Mouse (Mus musculus): ENCODE measurements around the gene 5330417C22Rik. TPM values are rescaled to one million over a fixed set of nuclear protein-coding genes. Genes with fewer than 3 reads are reported as not detected.
A peak's percentile ranks its signal among the peaks of the same experiment; 100 is the strongest.

Gene 5330417C22Rik
- polyA plus RNA-seq, 2 experiments, result 0.11 to 0.17 TPM

DNA sequence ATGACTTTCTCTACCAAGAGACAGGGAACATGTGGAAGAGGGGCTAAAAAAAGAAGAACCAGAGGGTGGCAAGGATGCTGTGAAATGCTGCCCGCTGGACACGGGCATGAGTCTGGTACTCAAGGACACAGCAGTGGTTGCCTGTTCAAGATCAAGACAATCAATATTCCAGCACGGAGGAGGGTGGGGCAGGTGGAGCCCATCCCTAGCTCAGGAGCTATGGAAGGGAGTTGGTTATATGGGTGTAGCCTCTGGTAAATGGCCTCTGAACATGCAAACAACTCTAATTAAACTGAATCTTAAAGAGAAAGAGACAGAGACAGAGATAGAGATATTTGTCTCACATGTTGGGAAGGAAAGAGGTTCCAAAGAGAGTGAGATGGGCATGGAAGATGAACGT is 51.6 kb downstream of the 5330417C22Rik start:
- Histone ChIP-seq H3K4me2 (ENCODE audit: low read depth) (no peak overlapping the region), H3K4me3 (ENCODE audit: insufficient read depth in 1 of 2, low read depth in 2 of 2, low read length in 2 of 2) (no peak overlapping the region), H3K9ac (replicated peaks) (no peak overlapping the region), H3K27ac (no peak overlapping the region), H3K36me3 (replicated peaks; ENCODE audit: control insufficient read depth, insufficient read depth, low read depth) (no peaks in the 10 kb centered on the region), H3K9me3 (ENCODE audit: control insufficient read depth, low read length) (no peaks in the 10 kb centered on the region), H3K4me1 (replicated peaks; ENCODE audit: control insufficient read depth in 2 of 2, insufficient read depth in 2 of 2, low read length in 1 of 2) (no peaks in the 10 kb centered on the region), H3K27me3 (ENCODE audit: control insufficient read depth, insufficient read depth, low read length) (no peaks in the 10 kb centered on the region)
- TF ChIP-seq EP300 (IDR thresholded peaks at IDR 0.05; ENCODE audit: low read depth) (no peak), CTCF (IDR thresholded peaks at IDR 0.05; ENCODE audit: low read depth) (no peak)
- DNase-seq (ENCODE audit: low read depth in 3 of 3, low spot score in 3 of 3) (no peak), ATAC-seq (ENCODE audit: insufficient read depth) (no peak)
- 62% methylated on average over 4 of the region's 4 CpGs for WGBS (ENCODE audit: insufficient replicate concordance)

DNA sequence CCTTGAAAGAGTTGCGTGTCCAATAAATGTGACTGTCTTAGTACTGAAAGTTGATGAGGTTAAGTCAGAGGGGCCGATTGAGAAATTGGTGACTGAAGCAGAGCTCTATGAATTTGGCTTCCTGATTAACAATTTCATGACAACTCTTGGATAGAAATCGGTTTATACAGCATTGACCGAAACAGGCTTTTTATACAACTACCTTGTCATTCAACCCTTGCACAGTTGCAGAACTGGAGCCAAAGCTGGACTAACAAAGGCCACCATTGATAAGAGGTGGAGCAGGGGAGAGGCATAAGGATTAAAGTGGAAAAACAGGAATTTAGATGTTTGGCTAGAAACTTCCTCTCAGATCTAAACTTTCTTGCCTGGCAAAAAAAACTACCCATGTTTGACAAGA is 57.5 kb downstream of the 5330417C22Rik start:
- Histone ChIP-seq H3K4me3 (ENCODE audit: insufficient read depth in 1 of 2, low read depth in 2 of 2, low read length in 2 of 2) (no peak overlapping the region), H3K27me3 (ENCODE audit: control insufficient read depth, insufficient read depth, low read length) (no peaks in the 10 kb centered on the region), H3K4me2 (ENCODE audit: low read depth) (no peak overlapping the region), H3K36me3 (replicated peaks; ENCODE audit: control insufficient read depth, insufficient read depth, low read depth) (no peaks in the 10 kb centered on the region), H3K9me3 (ENCODE audit: control insufficient read depth, low read length) (no peaks in the 10 kb centered on the region), H3K9ac (replicated peaks) (no peak overlapping the region), H3K27ac (no peak overlapping the region), H3K4me1 (replicated peaks; ENCODE audit: control insufficient read depth in 2 of 2, insufficient read depth in 2 of 2, low read length in 1 of 2) (no peaks in the 10 kb centered on the region)
- no peak for ATAC-seq (ENCODE audit: insufficient read depth)
- 77% methylated on average over 4 of the region's 4 CpGs for WGBS (ENCODE audit: insufficient replicate concordance)
- no peak for DNase-seq (ENCODE audit: low read depth in 3 of 3, low spot score in 3 of 3)
- TF ChIP-seq EP300 (IDR thresholded peaks at IDR 0.05; ENCODE audit: low read depth), result no peak
- TF ChIP-seq CTCF (IDR thresholded peaks at IDR 0.05; ENCODE audit: low read depth), result no peak

DNA sequence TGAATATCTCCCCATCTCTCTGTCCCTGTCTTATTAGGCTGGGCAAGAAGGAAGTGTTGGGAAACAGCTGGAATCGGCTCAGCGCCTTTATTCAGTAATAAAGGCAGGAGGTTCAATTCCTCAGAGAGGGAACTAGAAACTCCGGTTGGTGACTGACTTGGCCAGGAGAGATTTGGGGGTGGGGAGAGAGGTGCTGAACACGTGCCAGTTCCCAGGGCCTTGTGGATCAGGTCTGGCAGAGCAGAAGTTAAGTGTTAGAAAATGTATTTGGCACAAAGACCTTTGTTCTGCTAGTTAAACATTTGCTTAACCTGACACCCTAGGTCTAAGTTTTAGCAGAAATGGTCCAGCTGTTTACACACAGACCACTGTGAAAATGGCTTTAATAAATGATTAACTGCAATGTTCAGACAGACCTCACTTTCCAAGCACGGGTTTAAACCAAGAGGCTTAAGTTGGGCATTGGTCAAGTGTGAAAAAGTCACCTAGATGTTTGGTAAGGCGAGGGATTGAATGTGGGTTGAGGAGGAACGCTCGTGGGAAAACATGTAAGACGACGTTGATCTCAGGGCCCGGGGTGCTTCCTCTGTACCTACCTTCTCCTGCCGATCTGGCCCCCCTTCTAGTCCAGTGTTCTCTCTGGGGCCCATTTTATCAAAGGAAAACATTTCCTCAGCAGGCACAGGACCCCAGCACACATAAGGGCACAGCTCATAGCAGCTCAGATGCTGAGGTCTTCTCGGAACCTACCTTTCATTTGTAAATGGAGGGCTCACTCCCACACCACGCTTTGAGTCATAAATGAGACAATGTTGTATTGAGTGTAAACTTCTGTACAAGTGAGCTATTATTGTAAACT is 59.3 kb downstream of the 5330417C22Rik start:
- 53% methylated on average over 14 of the region's 14 CpGs for WGBS (ENCODE audit: insufficient replicate concordance)
- ATAC-seq (ENCODE audit: insufficient read depth) (no peak), DNase-seq (ENCODE audit: low read depth in 3 of 3, low spot score in 3 of 3) (peak in 1 of 3 experiments; percentile 4)
- Histone ChIP-seq H3K27ac (no peak overlapping the region), H3K4me1 (replicated peaks; ENCODE audit: control insufficient read depth in 2 of 2, insufficient read depth in 2 of 2, low read length in 1 of 2) (no peaks in the 10 kb centered on the region), H3K9me3 (ENCODE audit: control insufficient read depth, low read length) (no peaks in the 10 kb centered on the region), H3K4me3 (ENCODE audit: insufficient read depth in 1 of 2, low read depth in 2 of 2, low read length in 2 of 2) (no peak overlapping the region), H3K27me3 (ENCODE audit: control insufficient read depth, insufficient read depth, low read length) (no peaks in the 10 kb centered on the region), H3K9ac (replicated peaks) (no peak overlapping the region), H3K4me2 (ENCODE audit: low read depth) (no peak overlapping the region), H3K36me3 (replicated peaks; ENCODE audit: control insufficient read depth, insufficient read depth, low read depth) (no peaks in the 10 kb centered on the region)
- TF ChIP-seq EP300 (IDR thresholded peaks at IDR 0.05; ENCODE audit: low read depth), result no peak
- no peak for TF ChIP-seq CTCF (IDR thresholded peaks at IDR 0.05; ENCODE audit: low read depth)

DNA sequence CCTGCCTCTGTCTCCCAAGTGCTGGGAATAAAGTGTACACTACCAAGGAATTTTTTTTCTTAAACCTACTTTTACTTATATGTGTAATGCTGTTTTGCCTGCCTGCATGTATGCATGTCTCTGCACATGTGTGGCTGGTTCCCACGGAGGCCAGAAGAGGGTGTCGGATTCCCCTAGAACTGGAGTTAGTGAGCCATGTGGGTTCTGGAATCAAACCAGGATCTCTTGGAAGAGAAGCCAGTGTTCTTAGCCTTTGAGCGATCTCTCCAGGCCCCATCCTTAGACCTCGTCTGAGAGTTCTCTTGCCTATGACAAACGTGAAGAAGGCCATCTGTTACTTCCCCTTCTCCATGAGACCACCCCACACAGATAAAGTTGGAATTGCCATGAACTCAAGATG is 60.8 kb downstream of the 5330417C22Rik start:
- no peak for TF ChIP-seq EP300 (IDR thresholded peaks at IDR 0.05; ENCODE audit: low read depth)
- no peak for TF ChIP-seq CTCF (IDR thresholded peaks at IDR 0.05; ENCODE audit: low read depth)
- Histone ChIP-seq H3K4me3 (ENCODE audit: insufficient read depth in 1 of 2, low read depth in 2 of 2, low read length in 2 of 2) (no peak overlapping the region), H3K27me3 (ENCODE audit: control insufficient read depth, insufficient read depth, low read length) (no peaks in the 10 kb centered on the region), H3K9me3 (ENCODE audit: control insufficient read depth, low read length) (no peaks in the 10 kb centered on the region), H3K4me1 (replicated peaks; ENCODE audit: control insufficient read depth in 2 of 2, insufficient read depth in 2 of 2, low read length in 1 of 2) (no peaks in the 10 kb centered on the region), H3K4me2 (ENCODE audit: low read depth) (no peak overlapping the region), H3K36me3 (replicated peaks; ENCODE audit: control insufficient read depth, insufficient read depth, low read depth) (no peaks in the 10 kb centered on the region), H3K27ac (no peak overlapping the region), H3K9ac (replicated peaks) (no peak overlapping the region)
- ATAC-seq (ENCODE audit: insufficient read depth) (no peak), DNase-seq (ENCODE audit: low read depth in 3 of 3, low spot score in 3 of 3) (no peak)
- WGBS (ENCODE audit: insufficient replicate concordance), result 53% methylated on average over 5 of the region's 5 CpGs

DNA sequence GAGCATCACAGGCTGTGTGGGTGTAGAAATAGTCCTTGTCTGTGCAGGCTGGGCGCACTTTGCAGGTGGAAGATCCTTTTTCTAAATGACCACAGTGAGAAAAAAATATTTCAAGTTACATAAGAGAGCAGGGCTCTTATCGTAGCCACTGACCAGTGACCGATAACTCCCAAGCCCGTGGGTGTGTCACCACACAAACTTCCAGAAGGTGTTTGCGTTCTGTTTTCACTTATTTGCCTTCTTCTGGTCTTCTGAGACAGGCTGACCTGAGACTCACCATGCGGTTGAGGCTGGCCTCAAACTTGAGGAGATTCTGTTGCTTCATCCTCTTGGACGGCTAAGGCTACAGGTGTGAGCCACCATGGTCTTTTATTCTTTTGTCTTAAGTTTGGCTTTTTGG is 61.4 kb downstream of the 5330417C22Rik start:
- WGBS (ENCODE audit: insufficient replicate concordance), result 72% methylated on average over 7 of the region's 7 CpGs

More for the DNA sequence above, 61.4 kb downstream of the 5330417C22Rik start:
- H3K9me3 ChIP-seq (ENCODE audit: control insufficient read depth, low read length), result no peaks in the 10 kb centered on the region
- no peaks in the 10 kb centered on the region for H3K27me3 ChIP-seq (ENCODE audit: control insufficient read depth, insufficient read depth, low read length)
- DNase-seq (ENCODE audit: low read depth in 3 of 3, low spot score in 3 of 3) (no peak), ATAC-seq (ENCODE audit: insufficient read depth) (no peak)
- H3K4me1 ChIP-seq (replicated peaks; ENCODE audit: control insufficient read depth in 2 of 2, insufficient read depth in 2 of 2, low read length in 1 of 2), result 0 out of 4 replicates have a peak, but pooled peaks cover 0 to under 1% of the 10 kb centered on the region in 2 experiments
- no peaks in the 10 kb centered on the region for H3K36me3 ChIP-seq (replicated peaks; ENCODE audit: control insufficient read depth, insufficient read depth, low read depth)
- no peak overlapping the region for H3K9ac ChIP-seq (replicated peaks)
- H3K4me2 ChIP-seq (ENCODE audit: low read depth), result no peak overlapping the region
- H3K27ac ChIP-seq, result no peak overlapping the region
- no peak for TF ChIP-seq CTCF (IDR thresholded peaks at IDR 0.05; ENCODE audit: low read depth)
- no peak for TF ChIP-seq EP300 (IDR thresholded peaks at IDR 0.05; ENCODE audit: low read depth)
- H3K4me3 ChIP-seq (ENCODE audit: insufficient read depth in 1 of 2, low read depth in 2 of 2, low read length in 2 of 2), result no peak overlapping the region
